In genomic region chrX:36111622-36112421, GRCm38 (mm10) we compare ENCODE assay signal across 8 mouse cellular contexts. TPM values are rescaled to one million over a fixed set of nuclear protein-coding genes. Genes with fewer than 3 reads are reported as not detected.
DNase-seq lines count a peak whose midpoint lies in the region; ATAC-seq and TF ChIP-seq lines count a peak whose summit lies in the region.

Gene Il13ra1, plus strand, starts transcription at chrX:36112110.

- peak; percentile 81 for ATAC-seq in Patski
- peak; percentile 63 for ATAC-seq in hindbrain, embryonic 11.5 days (ENCODE audit: low FRiP score)
- no peak for ATAC-seq in erythroblast, adult 5-6 weeks (replicated peaks; ENCODE audit: low FRiP score, poor library complexity, severe bottlenecking)

- peak within 1 kb of the TSS; percentile 62 for H3K4me2 ChIP-seq in hindbrain, embryonic 11.5 days (replicated peaks; ENCODE audit: low read depth, low read length)

- POLR2A ChIA-PET in Patski (lab: Charles Lee), result no interaction called here

- H3K9ac ChIP-seq in hindbrain, embryonic 11.5 days (ENCODE audit: low read depth, low read length), result peak within 1 kb of the TSS; percentile 45; the same call in 1 of the 2 replicates

- TF ChIP-seq POLR2A in cerebellum, adult 2 months (IDR thresholded peaks at IDR 0.05; ENCODE audit: borderline replicate concordance, insufficient read depth, low read length), result no peak

- H3K27ac ChIP-seq in cerebellum, adult 2 months (ENCODE audit: insufficient read depth, low read length), result no peak within 1 kb of the TSS
- H3K27ac ChIP-seq in hindbrain, embryonic 11.5 days (ENCODE audit: low read depth, low read length), result no peak within 1 kb of the TSS
- peak within 1 kb of the TSS; percentile 70; the same call in 1 of the 2 replicates for H3K27ac ChIP-seq in limb, embryonic 10.5 days

- no peak for TF ChIP-seq CTCF in Patski (IDR thresholded peaks at IDR 0.05)
- TF ChIP-seq CTCF in cerebellum, adult 2 months (IDR thresholded peaks at IDR 0.05; ENCODE audit: borderline replicate concordance, insufficient read depth, low read depth, low read length), result no peak

- CTCF ChIA-PET in Patski (lab: Charles Lee), result interaction anchor here (0.7 kb wide), 1 partner anchor 12 kb away, joined by 3 read pairs; no protein-coding TSS in a partner anchor

- in situ Hi-C loops in Patski (cut with MboI; ENCODE audit: low pct_unique_long_range_greater_than_20kb), result loop anchor here (5.0 kb wide), 1 partner anchor 35 kb away; no protein-coding TSS in a partner anchor

- no peaks in the 10 kb centered on the region for H3K4me1 ChIP-seq in cerebellum, adult 2 months (ENCODE audit: control insufficient read depth, insufficient read depth, low read length)
- H3K4me1 ChIP-seq in hindbrain, embryonic 11.5 days (replicated peaks; ENCODE audit: control insufficient read depth, insufficient read depth, low read length), result no peaks in the 10 kb centered on the region
- no peaks in the 10 kb centered on the region for H3K4me1 ChIP-seq in limb, embryonic 10.5 days

- 11% methylated on average over 34 of the region's 51 CpGs for WGBS in cerebellum, adult 2 months
- WGBS in hindbrain, embryonic 11.5 days, result 15% methylated on average over 37 of the region's 51 CpGs
- WGBS in limb, embryonic 10.5 days, result 11% methylated on average over 41 of the region's 51 CpGs

- DNase-seq in Patski (ENCODE audit: low read depth, low spot score), result no peak
- peak; percentile 47 to 51 for DNase-seq in cerebellum, adult 2 months
- peak; percentile 2 to 5 for DNase-seq in frontal cortex, postnatal 25 days (ENCODE audit: low spot score in 2 of 2)
- peak; percentile 42 for DNase-seq in hindbrain, embryonic 11.5 days (ENCODE audit: low spot score)
- DNase-seq in limb, embryonic 10.5 days (ENCODE audit: low spot score), result peak; percentile 58
- peak; percentile 28 for DNase-seq in mesoderm, embryonic 11.5 days (ENCODE audit: low read depth, low spot score)
- peak; percentile 1 for DNase-seq in skeletal muscle tissue, adult 2 months (ENCODE audit: low read depth, low spot score)

- peak within 1 kb of the TSS; percentile 57 for H3K4me3 ChIP-seq in cerebellum, adult 2 months (replicated peaks; ENCODE audit: insufficient read depth, low read depth, low read length)
- peak within 1 kb of the TSS; percentile 38 for H3K4me3 ChIP-seq in hindbrain, embryonic 11.5 days (ENCODE audit: low read depth, low read length)
- peak within 1 kb of the TSS; percentile 57 for H3K4me3 ChIP-seq in limb, embryonic 10.5 days

- no peaks in the 10 kb centered on the region for H3K9me3 ChIP-seq in hindbrain, embryonic 11.5 days (ENCODE audit: control insufficient read depth, low read length)
- no peaks in the 10 kb centered on the region for H3K9me3 ChIP-seq in limb, embryonic 10.5 days (replicated peaks)

- peaks cover 13% of the 10 kb centered on the region for H3K27me3 ChIP-seq in Patski
- H3K27me3 ChIP-seq in cerebellum, adult 2 months (ENCODE audit: control insufficient read depth, insufficient read depth, low read length), result no peaks in the 10 kb centered on the region
- H3K27me3 ChIP-seq in hindbrain, embryonic 11.5 days (ENCODE audit: control insufficient read depth, insufficient read depth, low read length), result no peaks in the 10 kb centered on the region
- peaks cover 20% of the 10 kb centered on the region for H3K27me3 ChIP-seq in limb, embryonic 10.5 days (ENCODE audit: low read depth, poor library complexity, severe bottlenecking)

- no peaks in the 10 kb centered on the region for H3K36me3 ChIP-seq in hindbrain, embryonic 11.5 days (ENCODE audit: control insufficient read depth, insufficient read depth, low read length)
- H3K36me3 ChIP-seq in limb, embryonic 10.5 days, result no peaks in the 10 kb centered on the region

RNA-seq across cellular contexts. Expression of gene Il13ra1, which starts in this region (rescaled TPM):
- 78.0 TPM for polyA plus RNA-seq in Patski (2021)
- 2.3 and 3.0 TPM in 2 replicates for polyA plus RNA-seq in cerebellum, adult 2 months (2012; rRNA removed)
- 4.2 and 4.4 TPM in 2 replicates for polyA plus RNA-seq in hindbrain, embryonic 11.5 days (2014; fragmentation: Nextera tagmentation; extraction: Ambion mirVana)
- 1.9 and 3.2 TPM in 2 replicates for polyA plus RNA-seq in limb, embryonic 10.5 days (2016; fragmentation: Nextera tagmentation; extraction: Ambion mirVana)
- 0.19 and 4.8 TPM in 2 replicates for total RNA-seq in erythroblast, adult 5-6 weeks (2015; ENCODE audit: low replicate concordance)
- total RNA-seq in erythroblast, adult 5-6 weeks (2017; ENCODE audit: low replicate concordance), result 2.8 and 4.4 TPM in 2 replicates

Comparison
In these comparisons a context has a peak if more than half of its experiments do, and no peak if none do; other contexts are left out.
1. RNA of gene Il13ra1 (polyA plus RNA-seq): 78.0 TPM in Patski (single experiment); 4.2 to 4.4 TPM in hindbrain, embryonic 11.5 days, 1.9 to 3.2 TPM in limb, embryonic 10.5 days and 2.3 to 3.0 TPM in cerebellum, adult 2 months; every median in the first group is over 10 times any median in the second.
2. Peak in every context shown above with its lines, with median percentiles within 50 percentile points of each other: H3K4me3 ChIP-seq.